Mouse (Mus musculus) right cerebral cortex, postnatal 25 days (tissue): Measurements from ENCODE around the gene Glod4.

Experiments used
- DNase-seq: peaks from one replicate; pipeline ENCODE4 v3.0.0; 2022

Glod4 gene

DNA sequence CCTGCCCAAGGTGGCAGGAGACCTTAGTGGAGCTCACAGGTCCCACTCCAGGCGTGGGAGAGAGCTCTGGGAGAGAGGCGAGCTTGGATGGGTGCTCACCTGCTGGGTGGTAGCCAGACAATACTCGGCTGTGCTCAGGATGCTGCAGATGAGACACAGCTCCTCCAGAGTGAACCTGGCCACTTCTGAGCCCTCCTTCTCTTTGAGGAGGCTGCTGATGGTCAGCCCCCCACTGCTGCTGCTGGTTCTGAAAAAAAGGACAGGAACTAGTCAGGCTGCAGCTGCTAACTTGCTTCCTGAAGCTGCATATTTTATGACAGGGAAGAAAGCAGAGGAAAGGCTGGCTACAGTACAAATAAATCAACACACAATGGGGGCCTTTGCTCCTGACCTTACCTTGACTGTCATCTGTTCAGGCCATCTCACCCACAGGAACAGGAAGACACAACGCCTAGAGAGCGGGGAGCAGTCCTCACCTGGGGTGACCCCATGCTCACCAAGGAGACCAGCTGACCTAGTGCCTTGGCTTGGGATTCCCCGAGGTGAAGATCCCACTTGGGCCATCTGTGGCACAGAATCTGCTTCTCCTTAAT is 162.4 kb downstream of the Glod4 start:
- no peak for DNase-seq

DNA sequence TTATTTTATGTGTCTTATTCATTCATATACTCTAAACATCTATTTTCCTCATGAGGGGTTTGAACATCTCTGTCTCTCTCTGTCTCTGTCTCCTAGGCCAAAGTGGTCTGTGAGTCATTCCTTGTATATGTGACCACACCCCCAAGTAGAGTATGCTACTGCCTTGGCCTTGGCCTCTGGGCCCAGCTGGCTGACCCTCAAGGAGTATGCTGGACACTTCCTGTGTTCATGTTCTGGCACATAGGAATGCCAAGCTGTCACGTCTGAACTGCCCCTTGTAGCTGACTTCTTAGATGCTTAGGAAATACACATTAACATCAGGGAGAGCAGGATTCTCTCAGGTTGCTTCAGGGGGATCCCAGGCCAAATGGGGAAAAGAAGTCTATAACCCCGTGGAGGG is 163.2 kb downstream of the Glod4 start:
- DNase-seq, result no peak

DNA sequence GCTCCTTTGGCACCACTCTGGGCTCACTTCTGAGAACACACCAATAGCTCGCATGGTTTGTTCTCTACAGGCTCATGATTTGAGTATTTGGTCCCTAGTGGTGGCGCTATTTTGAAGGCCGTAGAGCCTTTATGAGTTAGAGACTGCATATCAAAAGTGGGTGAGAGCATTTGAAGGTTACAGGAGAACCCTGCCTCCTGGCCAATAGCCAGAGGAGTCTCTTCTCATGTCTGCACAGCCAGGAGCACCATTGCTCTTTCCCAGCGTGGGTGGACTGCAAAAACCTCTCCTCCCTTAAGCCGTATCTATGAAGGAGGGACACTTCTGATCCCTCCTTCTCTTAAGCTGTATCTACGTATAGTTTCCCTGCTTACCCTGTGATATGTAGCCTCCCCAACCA is 166.2 kb downstream of the Glod4 start:
- DNase-seq, result no peak

DNA sequence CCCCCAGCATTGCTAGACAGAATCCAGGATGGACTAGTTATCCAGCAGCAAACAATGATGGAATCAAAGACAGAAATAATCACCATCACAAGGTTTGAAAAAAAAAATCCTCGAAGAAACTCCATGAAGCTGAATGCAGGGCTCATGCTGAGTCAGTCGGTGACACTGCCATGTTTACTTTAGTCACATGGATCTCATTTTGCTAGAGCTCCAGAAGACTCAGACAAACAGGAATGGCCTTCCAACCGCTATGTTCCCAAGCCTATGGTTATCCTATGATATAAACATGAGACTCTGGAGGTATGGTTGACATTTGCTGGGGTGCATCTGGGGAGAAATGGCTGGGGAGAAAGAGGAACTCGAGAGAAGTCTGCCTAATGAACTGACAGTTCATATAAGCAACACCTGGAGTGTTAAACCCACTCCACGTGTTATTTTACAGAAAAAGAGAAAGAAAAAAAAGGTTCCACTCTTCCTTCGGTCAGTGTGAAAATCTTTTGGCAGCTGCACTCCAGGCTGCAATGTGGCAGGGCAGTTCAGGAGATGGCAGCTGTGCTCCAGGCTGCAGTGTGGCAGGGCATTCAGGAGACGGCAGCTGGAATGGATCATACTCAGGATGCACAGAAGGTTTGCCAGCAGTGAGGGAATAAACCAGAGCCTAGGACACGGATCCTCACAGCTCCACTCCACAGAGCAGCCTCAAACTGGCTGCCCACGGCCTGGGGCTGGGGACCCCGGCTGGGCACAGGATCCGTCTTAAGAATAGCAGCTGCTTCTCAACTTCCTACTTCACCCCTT is 169.0 kb downstream of the Glod4 start:
- DNase-seq, result no peak
